9 mouse cellular contexts compared by ENCODE assay signal in the genomic region with DNA sequence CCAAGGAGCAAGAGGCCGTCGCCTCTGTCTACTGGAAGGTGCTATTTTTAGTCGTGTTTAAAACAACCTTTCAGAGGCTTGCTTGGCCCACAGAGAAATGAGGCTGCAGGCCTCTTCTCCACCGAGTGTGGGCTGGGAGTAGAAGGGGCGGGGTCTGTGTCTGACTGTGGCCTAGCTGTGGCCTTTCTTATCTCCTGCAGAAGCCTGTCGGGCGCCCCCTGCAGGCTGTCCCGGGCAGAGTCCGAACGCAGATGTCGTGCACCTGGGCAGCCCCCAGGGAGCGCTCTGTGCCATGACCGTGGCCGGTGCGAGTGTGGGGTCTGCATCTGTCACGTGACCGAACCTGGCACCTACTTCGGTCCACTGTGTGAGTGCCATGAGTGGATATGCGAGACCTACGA. TPM values are rescaled to one million over a fixed set of nuclear protein-coding genes. Genes with fewer than 3 reads are reported as not detected.
DNase-seq lines count a peak whose midpoint lies in the region; ATAC-seq and TF ChIP-seq lines count a peak whose summit lies in the region.
"Had no signal": no experiment of that assay in that cellular context is flagged by ENCODE, and none has a peak within 500 bp of the region (broad histone marks: within the 10 kb centered on the region; RNA-seq: fewer than 3 reads in every experiment).

No protein-coding gene starts in this region.

- H3K27ac ChIP-seq in forebrain, embryonic 12.5 days, result no peak overlapping the region; the same call in 1 of the 2 replicates
- no peak overlapping the region for H3K27ac ChIP-seq in heart, postnatal 0 days (ENCODE audit: low read depth)
- H3K27ac ChIP-seq: macrophage had no signal

- no peak for TF ChIP-seq EP300 in heart, postnatal 0 days (IDR thresholded peaks at IDR 0.05; ENCODE audit: low read depth)

- H3K4me2 ChIP-seq in forebrain, embryonic 12.5 days, result peak overlapping the region; percentile 24; the same call in 1 of the 2 replicates
- 0 out of 2 replicates have a peak overlapping the region, but pooled peaks have one; percentile 5 for H3K4me2 ChIP-seq in heart, postnatal 0 days (ENCODE audit: low read depth, low read length)

- peak; percentile 58; the same call in 1 of the 2 replicates for ATAC-seq in cerebellum, adult (ENCODE audit: insufficient number of reproducible peaks, low FRiP score, low TSS enrichment)
- ATAC-seq in forebrain, embryonic 12.5 days (ENCODE audit: low FRiP score), result peak; percentile 93
- peak; percentile 95 for ATAC-seq in heart, postnatal 0 days (ENCODE audit: insufficient read depth, low read depth)

- H3K36me3 ChIP-seq in forebrain, embryonic 12.5 days (replicated peaks), result no peaks in the 10 kb centered on the region
- H3K36me3 ChIP-seq in heart, postnatal 0 days (replicated peaks; ENCODE audit: control insufficient read depth, insufficient read depth, low read length), result no peaks in the 10 kb centered on the region

- 0 out of 2 replicates have a peak, but pooled peaks cover 4% of the 10 kb centered on the region for H3K27me3 ChIP-seq in forebrain, embryonic 12.5 days
- no peaks in the 10 kb centered on the region for H3K27me3 ChIP-seq in heart, postnatal 0 days (ENCODE audit: control insufficient read depth, insufficient read depth, low read length)

- peak; percentile 22 for DNase-seq in left cerebral cortex, adult 11 months (ENCODE audit: low spot score)
- no peak for DNase-seq in left cerebral cortex, adult 18-20 months (ENCODE audit: low spot score in 2 of 2)
- peak; percentile 72 for DNase-seq in heart, postnatal 0 days (ENCODE audit: low spot score)
- peak; percentile 56 for DNase-seq in layer of hippocampus, adult 11-12 months (ENCODE audit: low spot score)
- DNase-seq in lung, postnatal 36 days, result peak; percentile 24
- DNase-seq in telencephalon, adult 2 months (ENCODE audit: low read depth, low spot score), result peak; percentile 9

- peak; percentile 51 for TF ChIP-seq CTCF in heart, postnatal 0 days (IDR thresholded peaks at IDR 0.05; ENCODE audit: low read depth)

- no peak overlapping the region for H3K4me3 ChIP-seq in forebrain, embryonic 12.5 days (replicated peaks)
- H3K4me3 ChIP-seq in heart, postnatal 0 days (ENCODE audit: low read depth, low read length), result no peak overlapping the region

- 23% methylated on average over 20 of the region's 20 CpGs for WGBS in forebrain, embryonic 12.5 days
- WGBS in heart, postnatal 0 days, result 14% methylated on average over 20 of the region's 20 CpGs

- no peaks in the 10 kb centered on the region for H3K9me3 ChIP-seq in forebrain, embryonic 12.5 days
- no peaks in the 10 kb centered on the region for H3K9me3 ChIP-seq in heart, postnatal 0 days (replicated peaks; ENCODE audit: control insufficient read depth, low read length)

- H3K4me1 ChIP-seq in forebrain, embryonic 12.5 days, result peaks cover 10% of the 10 kb centered on the region
- peaks cover 4% of the 10 kb centered on the region for H3K4me1 ChIP-seq in heart, postnatal 0 days (ENCODE audit: control insufficient read depth, insufficient read depth)

- H3K9ac ChIP-seq in forebrain, embryonic 12.5 days, result no peak overlapping the region
- no peak overlapping the region for H3K9ac ChIP-seq in heart, postnatal 0 days (replicated peaks; ENCODE audit: low read depth, low read length)

RNA-seq across cellular contexts. Expression of a gene that starts 1.3 kb away (rescaled TPM):
- 1 to 10 TPM; 1.3 to 1.9 TPM for total RNA-seq in left cerebral cortex, adult 18-20 months (2021)
- polyA plus RNA-seq in forebrain, embryonic 12.5 days (2016; fragmentation: Nextera tagmentation; extraction: Ambion mirVana), result 1.6 TPM in 2 replicates
- total RNA-seq in heart, postnatal 0 days (2014; rRNA removed; ENCODE audit: low replicate concordance), result 1.2 and 2.2 TPM in 2 replicates
- 1.2 TPM in 2 replicates for polyA plus RNA-seq in heart, postnatal 0 days (2015; fragmentation: Nextera tagmentation; extraction: Ambion mirVana)
- polyA plus RNA-seq: macrophage had no signal

RNA-seq across cellular contexts. Expression of a gene that starts 34.1 kb away (rescaled TPM):
- 10 to 100 TPM; 63.2 to 66.3 TPM for total RNA-seq in left cerebral cortex, adult 18-20 months (2021)
- 6.0 and 6.2 TPM in 2 replicates for polyA plus RNA-seq in forebrain, embryonic 12.5 days (2016; fragmentation: Nextera tagmentation; extraction: Ambion mirVana)
- 0.39 and 0.46 TPM in 2 replicates for total RNA-seq in heart, postnatal 0 days (2014; rRNA removed; ENCODE audit: low replicate concordance)
- polyA plus RNA-seq in heart, postnatal 0 days (2015; fragmentation: Nextera tagmentation; extraction: Ambion mirVana), result 0.01 TPM in 2 replicates
- polyA plus RNA-seq: macrophage had no signal

Comparison
In these comparisons a context has a peak if more than half of its experiments do, and no peak if none do; other contexts are left out.
1. DNase-seq: peak in left cerebral cortex, adult 11 months (single experiment), heart, postnatal 0 days (single experiment), layer of hippocampus, adult 11-12 months (single experiment), lung, postnatal 36 days (single experiment) and telencephalon, adult 2 months (single experiment); none in left cerebral cortex, adult 18-20 months (0 of 2).
2. RNA of a gene that starts 34.1 kb away (total RNA-seq): 63.2 to 66.3 TPM in left cerebral cortex, adult 18-20 months; 0.39 to 0.46 TPM in heart, postnatal 0 days; every median in the first group is over 10 times any median in the second.
3. Peak in every context shown above with its lines, with median percentiles within 50 percentile points of each other: ATAC-seq.